Mouse (Mus musculus) CD4-positive, CD25-positive, alpha-beta regulatory T cell, adult 2 months (primary cell): ENCODE data around the gene Gm10271.
A peak's percentile ranks its signal among the peaks of the same experiment; 100 is the strongest.

Experiments used
- DNase-seq: peaks from one replicate; pipeline ENCODE4 v3.0.0-alpha.2; 2012; ENCODE audit warnings: low read depth, low spot score

The Gm10271 gene

GRCm38 (mm10) chr10:116932418-116932817, 40.0 kb downstream of the Gm10271 start:
- DNase-seq = peak; percentile 45

- peak; percentile 67 for DNase-seq
Measured at GRCm38 (mm10) chr10:116931497-116932179, 40.8 kb downstream of the Gm10271 start.

GRCm38 (mm10) chr10:116930936-116931335, 41.5 kb downstream of the Gm10271 start:
- peak; percentile 68 for DNase-seq

- peak; percentile 89 for DNase-seq
Measured at GRCm38 (mm10) chr10:116930506-116930905, 41.9 kb downstream of the Gm10271 start.

- peak; percentile 29 for DNase-seq
Measured at GRCm38 (mm10) chr10:116928826-116929225, 43.6 kb downstream of the Gm10271 start.

- no peak for DNase-seq
Measured at GRCm38 (mm10) chr10:116926428-116927113, 45.8 kb downstream of the Gm10271 start.

- peak; percentile 65 for DNase-seq
Measured at GRCm38 (mm10) chr10:116923651-116924495, 48.5 kb downstream of the Gm10271 start.

- DNase-seq = peak; percentile 59
Measured at GRCm38 (mm10) chr10:116922161-116922560, 50.2 kb downstream of the Gm10271 start.

GRCm38 (mm10) chr10:116921416-116921815, 51.0 kb downstream of the Gm10271 start:
- DNase-seq = no peak

GRCm38 (mm10) chr10:116920641-116921040, 51.8 kb downstream of the Gm10271 start:
- DNase-seq = peak; percentile 48

- peak; percentile 63 for DNase-seq
Measured at GRCm38 (mm10) chr10:116919368-116920317, 52.8 kb downstream of the Gm10271 start.

GRCm38 (mm10) chr10:116916581-116916980, 55.8 kb downstream of the Gm10271 start:
- DNase-seq = peak; percentile 54

GRCm38 (mm10) chr10:116915286-116915685, 57.1 kb downstream of the Gm10271 start:
- peak; percentile 45 for DNase-seq

- peak; percentile 62 for DNase-seq
Measured at GRCm38 (mm10) chr10:116914586-116914985, 57.8 kb downstream of the Gm10271 start.

- DNase-seq = peak; percentile 92
Measured at GRCm38 (mm10) chr10:116913647-116914273, 58.6 kb downstream of the Gm10271 start.

GRCm38 (mm10) chr10:116912850-116913249, 59.6 kb downstream of the Gm10271 start:
- peak; percentile 38 for DNase-seq

- DNase-seq = no peak
Measured at GRCm38 (mm10) chr10:116908901-116909642, 63.3 kb downstream of the Gm10271 start.
